In the genomic region with DNA sequence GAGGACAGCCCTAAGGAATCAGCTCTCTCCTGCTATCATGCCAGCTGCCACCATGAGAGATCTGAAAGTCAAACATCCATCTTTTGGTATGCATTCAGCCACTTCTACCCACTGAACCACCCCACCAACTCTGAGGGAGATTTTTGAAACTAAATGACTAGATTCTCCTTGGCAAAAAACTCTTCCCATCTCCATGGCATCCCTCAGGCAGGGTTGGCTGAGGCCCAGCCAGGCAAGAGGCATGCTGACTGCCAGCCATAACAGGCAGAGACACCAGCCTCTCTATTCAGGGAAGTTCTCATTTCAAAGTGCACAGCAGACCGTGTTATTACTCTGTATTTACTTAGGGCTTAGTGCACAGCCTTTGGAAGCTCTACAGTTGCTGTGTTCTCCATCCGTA, we compare ENCODE assay signal across 10 mouse cellular contexts.
DNase-seq lines count a peak whose midpoint lies in the region; ATAC-seq and TF ChIP-seq lines count a peak whose summit lies in the region.
"Had no signal": no experiment of that assay in that cellular context is flagged by ENCODE, and none has a peak within 500 bp of the region (broad histone marks: within the 10 kb centered on the region; RNA-seq: fewer than 3 reads in every experiment).

No protein-coding gene starts in this region.

- no peak overlapping the region for H3K4me2 ChIP-seq in intestine, embryonic 16.5 days (ENCODE audit: low read depth, low read length)
- H3K4me2 ChIP-seq: forebrain, embryonic 13.5 days had no signal

- no peaks in the 10 kb centered on the region for H3K36me3 ChIP-seq in intestine, embryonic 16.5 days (ENCODE audit: control insufficient read depth, insufficient read depth, low read length)

- intact Hi-C loops in left cerebral cortex, postnatal 25 days (cut with DNase I), result no loop called here

- WGBS in intestine, embryonic 16.5 days, result 43% methylated on average over 2 of the region's 2 CpGs

- no peak overlapping the region for H3K9ac ChIP-seq in intestine, embryonic 16.5 days (ENCODE audit: low read depth, low read length)
- H3K9ac ChIP-seq: forebrain, embryonic 13.5 days had no signal

- H3K4me3 ChIP-seq in intestine, embryonic 16.5 days (ENCODE audit: low read length), result no peak overlapping the region
- H3K4me3 ChIP-seq: forebrain, embryonic 13.5 days had no signal

- TF ChIP-seq CTCF in brain, embryonic 14.5 days (IDR thresholded peaks at IDR 0.05; ENCODE audit: borderline replicate concordance, extremely low read depth, insufficient read depth, insufficient read length), result no peak

- no peak for TF ChIP-seq POLR2A in brain, embryonic 14.5 days (IDR thresholded peaks at IDR 0.05; ENCODE audit: borderline replicate concordance, extremely low read depth, insufficient read depth, insufficient read length, poor library complexity, severe bottlenecking)

- H3K27ac ChIP-seq in intestine, embryonic 16.5 days (ENCODE audit: low read length), result no peak overlapping the region
- H3K27ac ChIP-seq: forebrain, embryonic 13.5 days had no signal

- no peak for DNase-seq in frontal cortex, postnatal 25 days (ENCODE audit: low spot score in 2 of 2)
- DNase-seq in brain, embryonic 14.5 days (ENCODE audit: low read depth), result peak; percentile 74
- peak; percentile 19 to 23 for DNase-seq in frontal cortex, postnatal 14 days (ENCODE audit: low spot score in 2 of 2)
- peak; percentile 28 to 53 for DNase-seq in left cerebral cortex, postnatal 25 days (ENCODE audit: low spot score in 2 of 2)
- DNase-seq in urinary bladder, postnatal 14 days (ENCODE audit: low spot score), result no peak
- no peak for DNase-seq in adrenal gland, postnatal 4 days (ENCODE audit: low spot score in 2 of 2)
- DNase-seq: adrenal gland, postnatal 14 days had no signal

- no peaks in the 10 kb centered on the region for H3K27me3 ChIP-seq in intestine, embryonic 16.5 days (replicated peaks; ENCODE audit: control insufficient read depth, insufficient read depth, low read length)
- H3K27me3 ChIP-seq: forebrain, embryonic 13.5 days had no signal

- no peaks in the 10 kb centered on the region for H3K9me3 ChIP-seq in intestine, embryonic 16.5 days (ENCODE audit: control insufficient read depth, low read length)
- H3K9me3 ChIP-seq: forebrain, embryonic 13.5 days had no signal

- H3K4me1 ChIP-seq in intestine, embryonic 16.5 days (ENCODE audit: control insufficient read depth, insufficient read depth, low read length), result no peaks in the 10 kb centered on the region

- ATAC-seq in frontal cortex, adult (ENCODE audit: low TSS enrichment), result peak; percentile 38; the same call in 1 of the 2 replicates
- ATAC-seq in intestine, embryonic 16.5 days, result no peak
- ATAC-seq: forebrain, embryonic 13.5 days had no signal

Comparison
In these comparisons a context has a peak if more than half of its experiments do, and no peak if none do; other contexts are left out.
1. DNase-seq: peak in brain, embryonic 14.5 days (single experiment), frontal cortex, postnatal 14 days (2 of 2) and left cerebral cortex, postnatal 25 days (2 of 2); none in frontal cortex, postnatal 25 days (0 of 2), urinary bladder, postnatal 14 days (single experiment) and adrenal gland, postnatal 4 days (0 of 2).